ENCODE assay signal across 19 mouse cellular contexts in the genomic region with DNA sequence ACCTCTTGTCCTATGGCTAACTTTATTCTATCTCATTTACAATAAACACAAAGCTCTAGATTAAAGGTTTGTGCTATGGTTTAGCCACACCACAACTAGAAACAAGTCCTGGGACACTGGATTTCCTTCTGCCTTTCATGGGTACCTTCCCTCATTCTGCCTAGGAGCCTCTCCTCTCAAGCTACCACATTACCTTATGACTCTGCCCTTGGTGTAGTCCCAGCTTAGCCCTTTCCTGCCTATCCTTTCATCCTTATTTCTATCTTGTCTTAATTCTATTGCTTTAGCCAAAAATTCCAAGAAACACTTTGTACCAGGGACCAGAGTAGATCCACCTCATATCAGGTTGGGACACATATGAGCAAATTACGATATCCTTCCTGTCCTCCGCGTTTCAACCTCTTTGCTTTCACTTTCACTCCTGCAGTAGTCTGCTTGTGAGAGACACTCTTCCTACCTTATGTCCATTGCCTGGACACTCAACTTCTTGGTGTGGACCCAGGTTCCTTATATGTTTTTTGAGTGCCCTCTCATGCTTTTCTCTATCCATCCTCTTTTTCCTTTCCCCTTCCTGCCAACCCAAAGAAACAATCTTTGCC.
DNase-seq lines count a peak whose midpoint lies in the region; ATAC-seq and TF ChIP-seq lines count a peak whose summit lies in the region.
"Had no signal": no experiment of that assay in that cellular context is flagged by ENCODE, and none has a peak within 500 bp of the region (broad histone marks: within the 10 kb centered on the region; RNA-seq: fewer than 3 reads in every experiment).

No protein-coding gene starts in this region.

- H3K36me3 ChIP-seq in stomach, postnatal 0 days (ENCODE audit: control insufficient read depth, insufficient read depth, low read length) = no peaks in the 10 kb centered on the region
- H3K36me3 ChIP-seq: heart, embryonic 15.5 days; hindbrain, embryonic 10.5 days; liver, embryonic 12.5 days had no signal

- DNase-seq in 416B (ENCODE audit: low read depth) (peak; percentile 58), MN1 (ENCODE audit: low spot score) (no peak)
- peak; percentile 0 for DNase-seq in c-Kit-positive CD71-positive TER-119-positive erythroid progenitor cells, embryonic 14.5 days (ENCODE audit: low spot score)
- peak; percentile 3 for DNase-seq in large intestine, adult 2 months (ENCODE audit: low read depth, low spot score)
- DNase-seq in retina, postnatal 1 day = no peak
- DNase-seq in stomach, postnatal 0 days (ENCODE audit: low spot score) = no peak
- DNase-seq: cerebellum, postnatal 14 days; forebrain, postnatal 0 days; gastrocnemius, adult 2 months; heart, adult 18-20 months; kidney, adult 9 months; kidney, postnatal 4 days; left cerebral cortex, postnatal 4 days; right cerebral cortex, postnatal 4 days had no signal

- no peak for TF ChIP-seq EP300 in stomach, postnatal 0 days (optimal IDR thresholded peaks at IDR 0.05)

- no peaks in the 10 kb centered on the region for H3K9me3 ChIP-seq in stomach, postnatal 0 days (ENCODE audit: control insufficient read depth, low read length)
- H3K9me3 ChIP-seq: heart, embryonic 15.5 days; hindbrain, embryonic 10.5 days; liver, embryonic 12.5 days had no signal

- H3K27ac ChIP-seq in stomach, postnatal 0 days (replicated peaks) = no peak overlapping the region
- H3K27ac ChIP-seq: gastrocnemius, adult 2 months; heart, embryonic 15.5 days; hindbrain, embryonic 10.5 days; liver, embryonic 12.5 days had no signal

- 68% methylated on average over 3 of the region's 3 CpGs for WGBS in large intestine, adult 2 months
- 84% methylated on average over 3 of the region's 3 CpGs for WGBS in stomach, postnatal 0 days

- H3K4me3 ChIP-seq in stomach, postnatal 0 days (ENCODE audit: low read depth, low read length) = no peak overlapping the region
- H3K4me3 ChIP-seq: gastrocnemius, adult 2 months; heart, embryonic 15.5 days; hindbrain, embryonic 10.5 days; liver, embryonic 12.5 days had no signal

- peak; percentile 82 for ATAC-seq in CD4-positive, CD25-positive, alpha-beta regulatory T cell, adult 4 months
- ATAC-seq in stomach, postnatal 0 days (ENCODE audit: low FRiP score, low TSS enrichment) = no peak
- ATAC-seq: forebrain, postnatal 0 days; liver, embryonic 12.5 days had no signal

- no peaks in the 10 kb centered on the region for H3K27me3 ChIP-seq in stomach, postnatal 0 days (ENCODE audit: control insufficient read depth, insufficient read depth, low read length)
- H3K27me3 ChIP-seq: heart, embryonic 15.5 days; liver, embryonic 12.5 days had no signal

- no peak for TF ChIP-seq CTCF in stomach, postnatal 0 days (IDR thresholded peaks at IDR 0.05; ENCODE audit: low read depth)

- no peak overlapping the region for H3K9ac ChIP-seq in stomach, postnatal 0 days (ENCODE audit: low read length)
- H3K9ac ChIP-seq: forebrain, postnatal 0 days; heart, embryonic 15.5 days; liver, embryonic 12.5 days had no signal

- H3K4me2 ChIP-seq in stomach, postnatal 0 days (replicated peaks; ENCODE audit: low read depth) = no peak overlapping the region
- H3K4me2 ChIP-seq: heart, embryonic 15.5 days; liver, embryonic 12.5 days; midbrain, embryonic 11.5 days had no signal

- H3K4me1 ChIP-seq in stomach, postnatal 0 days (replicated peaks; ENCODE audit: control insufficient read depth, insufficient read depth) = no peaks in the 10 kb centered on the region
- H3K4me1 ChIP-seq: heart, embryonic 15.5 days; hindbrain, embryonic 10.5 days; liver, embryonic 12.5 days had no signal

Comparison
In these comparisons a context has a peak if more than half of its experiments do, and no peak if none do; other contexts are left out.
1. DNase-seq: peak in 416B (single experiment), c-Kit-positive CD71-positive TER-119-positive erythroid progenitor cells, embryonic 14.5 days (single experiment) and large intestine, adult 2 months (single experiment); none in retina, postnatal 1 day (single experiment), MN1 (single experiment) and stomach, postnatal 0 days (single experiment).